Mouse (Mus musculus) intestine, embryonic 15.5 days (tissue): ENCODE measurements at regions not wholly inside any gene's neighbourhood (a gene's known extent, or its start where the extent isn't known, plus 50 kb on each side); places are given as distances from the start of the nearest gene placed in this dataset.

Experiments
- ATAC-seq: fragments of 200-750 bp; cut with Nextera tagmentation; 2 replicates; pipeline ENCODE4 v1.8.0; 2017; ENCODE audit warnings: moderate TSS enrichment, moderate library complexity
- H3K27ac ChIP-seq: fragments of 300-500 bp; sonication (generic); 2 replicates; pipeline ENCODE4 v1.5.1; 2015; ENCODE audit warnings: mild to moderate bottlenecking, inconsistent platforms
- H3K27me3 ChIP-seq: fragments of 300-500 bp; sonication (generic); replicated peaks from 2 replicates; pipeline ENCODE4 v1.6.1; 2015; ENCODE audit warnings: inconsistent platforms
- H3K36me3 ChIP-seq: fragments of 300-500 bp; sonication (generic); 2 replicates; pipeline ENCODE4 v1.6.1; 2015; ENCODE audit warnings: inconsistent platforms
- H3K4me1 ChIP-seq: fragments of 300-500 bp; sonication (generic); replicated peaks from 2 replicates; pipeline ENCODE4 v1.6.1; 2015; ENCODE audit warnings: inconsistent platforms
- H3K4me2 ChIP-seq: fragments of 300-500 bp; sonication (generic); replicated peaks from 2 replicates; pipeline ENCODE4 v1.6.1; 2015; ENCODE audit warnings: mild to moderate bottlenecking, inconsistent platforms
- H3K4me3 ChIP-seq: fragments of 300-500 bp; sonication (generic); replicated peaks from 2 replicates; pipeline ENCODE4 v1.5.1; 2015; ENCODE audit warnings: inconsistent platforms
- H3K9ac ChIP-seq: fragments of 300-500 bp; sonication (generic); 2 replicates; pipeline ENCODE4 v1.6.1; 2015; ENCODE audit warnings: inconsistent platforms
- H3K9me3 ChIP-seq: fragments of 300-500 bp; sonication (generic); 2 replicates; pipeline ENCODE4 v1.6.1; 2016; ENCODE audit warnings: inconsistent platforms
- WGBS: fragments of 180-500 bp; shearing (Covaris S2); methylation state at CpG from one replicate; pipeline ENCODE4 v1.1.7; 2015; 5-methylcytosine and 5-hydroxymethylcytosine counted together

DNA sequence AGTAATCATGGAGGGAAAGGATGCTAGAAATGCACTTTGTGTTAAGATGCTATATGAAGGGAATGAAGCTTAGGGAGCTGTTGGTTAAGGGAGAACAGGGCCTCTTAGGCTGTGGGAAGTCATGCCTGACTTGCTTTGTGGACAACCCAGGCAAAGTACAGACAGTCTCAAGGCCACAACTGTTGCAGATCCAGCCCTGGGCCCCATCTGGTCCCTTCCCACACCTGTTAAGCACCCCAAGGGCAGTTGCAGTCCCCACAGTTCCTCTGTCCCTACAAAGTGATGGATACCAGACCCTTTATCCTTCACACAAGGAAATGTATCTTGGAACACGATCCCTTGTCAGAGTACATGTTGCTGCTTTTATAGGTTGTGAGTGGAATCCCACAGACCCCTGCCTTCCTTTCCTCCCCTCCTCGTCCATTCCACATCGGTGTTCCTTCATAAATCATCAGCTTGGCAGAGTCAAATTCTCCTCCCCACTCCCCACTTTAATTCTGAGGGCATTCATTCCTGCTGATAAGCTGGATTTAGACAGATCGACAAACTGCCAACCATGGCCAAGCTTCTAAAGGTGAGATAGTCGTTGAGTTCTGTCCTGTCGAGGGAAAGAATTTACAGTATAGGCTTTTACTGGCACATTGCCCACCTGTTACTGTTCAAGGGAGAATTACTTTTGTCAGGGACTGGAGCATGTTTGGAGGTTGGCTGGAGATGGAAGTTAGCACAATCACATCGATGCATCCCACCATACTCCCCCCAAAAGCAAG is 153.4 kb downstream of the Adamts15 start:
- no peaks in the 10 kb centered on the region for H3K36me3 ChIP-seq
- H3K27ac ChIP-seq, result no peak overlapping the region
- no peak overlapping the region for H3K4me3 ChIP-seq
- H3K9me3 ChIP-seq, result no peaks in the 10 kb centered on the region
- H3K27me3 ChIP-seq, result no peaks in the 10 kb centered on the region
- peak; percentile 68 for ATAC-seq
- H3K4me1 ChIP-seq, result 0 out of 2 replicates have a peak, but pooled peaks cover 5% of the 10 kb centered on the region
- no peak overlapping the region for H3K9ac ChIP-seq
- WGBS, result 52% methylated on average over 7 of the region's 7 CpGs
- no peak overlapping the region for H3K4me2 ChIP-seq

DNA sequence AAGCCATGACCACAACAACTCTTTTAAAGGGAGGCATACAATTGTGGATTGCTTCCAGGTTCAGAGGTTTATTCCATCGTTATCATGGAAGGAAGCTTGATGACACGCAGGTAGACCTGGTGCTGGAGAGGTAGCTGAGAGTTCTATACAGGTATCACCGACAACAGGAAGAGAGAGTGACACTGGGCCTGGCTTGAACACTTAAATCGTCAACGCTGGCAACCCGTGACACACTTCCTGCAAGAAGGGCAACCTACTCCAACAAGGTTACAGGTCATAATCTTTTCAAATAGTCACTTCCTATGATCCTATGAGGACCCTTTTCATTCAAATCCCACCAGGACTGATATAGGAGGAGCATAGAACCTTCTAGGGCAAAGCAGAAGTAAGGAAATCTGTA is 155.6 kb downstream of the Adamts15 start:
- H3K4me1 ChIP-seq, result 0 out of 2 replicates have a peak, but pooled peaks cover 5% of the 10 kb centered on the region

GRCm38 (mm10) chr9:30766171-30766570 is 156.1 kb downstream of the Adamts15 start:
- Histone ChIP-seq H3K27ac (no peak overlapping the region), H3K9ac (no peak overlapping the region), H3K4me3 (no peak overlapping the region), H3K36me3 (no peaks in the 10 kb centered on the region), H3K27me3 (no peaks in the 10 kb centered on the region), H3K4me2 (no peak overlapping the region), H3K9me3 (no peaks in the 10 kb centered on the region), H3K4me1 (0 out of 2 replicates have a peak, but pooled peaks cover 5% of the 10 kb centered on the region)
- WGBS, result 78% methylated on average over 3 of the region's 3 CpGs
- ATAC-seq, result no peak

More for the DNA sequence above, 155.6 kb downstream of the Adamts15 start:
- no peak for ATAC-seq
- no peak overlapping the region for H3K9ac ChIP-seq
- H3K27me3 ChIP-seq, result no peaks in the 10 kb centered on the region
- H3K36me3 ChIP-seq, result no peaks in the 10 kb centered on the region
- no peaks in the 10 kb centered on the region for H3K9me3 ChIP-seq
- no peak overlapping the region for H3K4me3 ChIP-seq
- no peak overlapping the region for H3K4me2 ChIP-seq
- 93% methylated on average over 6 of the region's 6 CpGs for WGBS
- no peak overlapping the region for H3K27ac ChIP-seq

DNA sequence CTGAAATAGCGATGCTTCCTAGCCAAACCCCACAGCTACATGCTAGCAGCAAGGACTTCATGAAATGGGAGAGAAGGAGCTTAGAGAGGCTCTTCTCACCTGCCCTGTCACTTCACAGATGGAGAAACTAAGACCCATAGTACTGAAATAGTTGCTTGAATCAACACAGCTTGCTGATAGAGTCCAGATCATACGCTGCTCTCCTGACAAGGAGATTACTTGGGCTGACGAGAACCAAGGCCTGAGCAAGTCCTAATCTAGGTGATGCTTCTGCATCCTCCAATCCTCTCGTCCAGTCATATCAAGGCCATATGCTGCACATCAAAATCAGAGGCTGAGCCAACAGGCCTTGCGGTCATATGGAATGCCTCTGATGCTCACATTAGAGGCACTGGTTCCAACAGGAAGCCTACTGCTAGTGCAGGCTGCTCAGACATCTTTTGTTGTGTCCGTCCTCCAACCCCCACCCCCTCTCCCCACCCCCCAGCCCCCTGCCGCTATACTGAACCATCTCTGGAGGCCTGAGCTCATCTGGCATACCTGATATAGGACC is 157.2 kb downstream of the Adamts15 start:
- no peaks in the 10 kb centered on the region for H3K36me3 ChIP-seq
- 66% methylated on average over 7 of the region's 7 CpGs for WGBS
- 0 out of 2 replicates have a peak, but pooled peaks cover 3% of the 10 kb centered on the region for H3K4me1 ChIP-seq
- H3K27ac ChIP-seq, result no peak overlapping the region
- ATAC-seq, result peak; percentile 56
- H3K4me2 ChIP-seq, result no peak overlapping the region
- H3K27me3 ChIP-seq, result no peaks in the 10 kb centered on the region
- no peak overlapping the region for H3K9ac ChIP-seq
- H3K9me3 ChIP-seq, result no peaks in the 10 kb centered on the region
- no peak overlapping the region for H3K4me3 ChIP-seq

DNA sequence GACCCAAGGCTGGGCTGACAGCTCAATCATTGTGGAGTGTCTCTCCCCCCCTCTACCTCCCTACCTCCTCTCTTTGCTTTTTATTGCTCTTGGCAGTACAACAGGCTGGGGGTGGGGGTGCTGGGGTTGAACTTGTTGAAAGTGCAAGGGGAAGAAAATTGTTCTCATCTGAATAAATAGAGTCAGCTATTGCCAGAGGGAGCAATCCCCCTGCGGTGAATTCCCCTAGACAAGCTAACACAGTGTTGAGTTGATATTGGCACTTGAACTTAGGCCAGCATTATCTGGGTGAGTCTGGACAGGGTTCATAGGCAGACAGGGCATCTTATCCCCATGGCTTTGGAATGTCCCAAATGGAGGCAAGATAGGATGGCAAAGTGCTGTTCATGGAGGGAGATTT is 159.3 kb downstream of the Adamts15 start:
- Histone ChIP-seq H3K36me3 (no peaks in the 10 kb centered on the region), H3K9me3 (no peaks in the 10 kb centered on the region), H3K4me3 (no peak overlapping the region), H3K9ac (no peak overlapping the region), H3K4me2 (no peak overlapping the region), H3K4me1 (no peaks in the 10 kb centered on the region), H3K27ac (no peak overlapping the region), H3K27me3 (no peaks in the 10 kb centered on the region)
- no peak; the same call in 1 of the 2 replicates for ATAC-seq
- WGBS, result 81% methylated on average over 1 of the region's 1 CpGs

DNA sequence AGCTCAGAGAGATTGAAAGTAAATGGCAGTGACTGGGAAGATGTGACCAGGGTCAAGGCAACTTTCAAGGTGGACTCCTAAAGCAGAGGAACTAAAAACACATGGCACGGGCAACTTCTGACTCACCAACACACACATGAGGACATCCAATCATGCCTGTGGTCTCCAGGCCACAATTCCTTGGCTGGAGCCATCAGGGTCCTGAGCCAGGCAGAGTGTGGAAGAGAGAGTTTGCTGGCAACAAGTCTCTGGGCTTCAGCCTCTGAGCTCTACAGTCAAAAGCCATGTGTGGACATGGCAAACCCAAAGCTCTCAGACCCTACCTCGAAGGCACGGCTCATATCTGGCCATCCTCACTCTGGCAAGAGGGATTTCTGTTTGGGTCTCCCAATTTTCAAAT is 164.1 kb downstream of the Adamts15 start:
- no peaks in the 10 kb centered on the region for H3K36me3 ChIP-seq
- H3K27me3 ChIP-seq, result no peaks in the 10 kb centered on the region
- 88% methylated on average over 3 of the region's 3 CpGs for WGBS
- no peak for ATAC-seq
- H3K4me3 ChIP-seq, result no peak overlapping the region
- H3K27ac ChIP-seq, result no peak overlapping the region
- no peak overlapping the region for H3K4me2 ChIP-seq
- no peak overlapping the region for H3K9ac ChIP-seq
- H3K9me3 ChIP-seq, result no peaks in the 10 kb centered on the region
- no peaks in the 10 kb centered on the region for H3K4me1 ChIP-seq

DNA sequence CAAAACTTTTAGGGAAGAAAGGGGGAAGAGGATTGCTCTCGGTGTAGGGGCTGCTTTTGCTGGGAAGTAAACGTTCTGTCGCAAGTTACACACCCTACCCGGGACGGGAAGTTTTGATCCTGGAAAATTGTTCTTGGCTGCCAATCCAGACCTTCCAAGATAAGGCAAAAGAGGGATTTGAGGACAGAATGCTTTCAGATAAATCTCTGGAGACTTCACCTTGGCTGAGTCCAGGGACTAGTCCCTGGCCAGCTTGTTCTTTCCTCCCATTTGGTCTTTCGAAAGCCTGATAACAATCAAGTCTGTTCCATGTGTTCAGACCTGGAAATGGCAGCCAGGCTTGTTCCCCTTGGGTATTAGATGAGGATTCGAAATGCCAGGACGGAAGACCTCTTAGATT is 164.8 kb downstream of the Adamts15 start:
- Histone ChIP-seq H3K27me3 (no peaks in the 10 kb centered on the region), H3K9ac (no peak overlapping the region), H3K4me2 (no peak overlapping the region), H3K27ac (no peak overlapping the region), H3K9me3 (no peaks in the 10 kb centered on the region), H3K36me3 (no peaks in the 10 kb centered on the region), H3K4me3 (no peak overlapping the region), H3K4me1 (no peaks in the 10 kb centered on the region)
- 91% methylated on average over 8 of the region's 8 CpGs for WGBS
- ATAC-seq, result no peak

DNA sequence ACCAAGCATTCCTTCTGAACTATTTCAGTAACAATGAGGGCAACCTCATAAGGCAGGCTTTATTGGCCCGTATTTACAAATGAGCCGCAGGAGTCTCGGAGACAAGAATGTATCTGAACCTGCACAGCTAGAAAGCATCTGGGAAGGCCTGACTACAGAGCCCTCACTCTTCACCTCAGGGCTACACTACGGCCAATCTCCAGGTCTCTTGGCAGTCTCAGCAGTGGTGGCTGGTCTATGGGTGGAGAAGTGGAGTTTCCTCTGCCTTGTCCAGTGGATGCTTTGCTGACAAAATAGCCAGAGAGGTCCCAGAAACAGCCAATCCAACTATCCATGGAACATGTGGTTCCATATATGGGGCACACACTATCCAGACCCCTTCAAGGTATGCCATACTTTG is 165.5 kb downstream of the Adamts15 start:
- Histone ChIP-seq H3K9me3 (no peaks in the 10 kb centered on the region), H3K4me2 (no peak overlapping the region), H3K36me3 (no peaks in the 10 kb centered on the region), H3K27me3 (no peaks in the 10 kb centered on the region), H3K4me3 (no peak overlapping the region), H3K27ac (no peak overlapping the region), H3K9ac (no peak overlapping the region), H3K4me1 (no peaks in the 10 kb centered on the region)
- no peak for ATAC-seq
- WGBS, result 91% methylated on average over 4 of the region's 4 CpGs

GRCm38 (mm10) chr9:30755586-30755985 is 166.7 kb downstream of the Adamts15 start:
- H3K4me1 ChIP-seq, result no peaks in the 10 kb centered on the region
- WGBS, result 74% methylated on average over 1 of the region's 1 CpGs

DNA sequence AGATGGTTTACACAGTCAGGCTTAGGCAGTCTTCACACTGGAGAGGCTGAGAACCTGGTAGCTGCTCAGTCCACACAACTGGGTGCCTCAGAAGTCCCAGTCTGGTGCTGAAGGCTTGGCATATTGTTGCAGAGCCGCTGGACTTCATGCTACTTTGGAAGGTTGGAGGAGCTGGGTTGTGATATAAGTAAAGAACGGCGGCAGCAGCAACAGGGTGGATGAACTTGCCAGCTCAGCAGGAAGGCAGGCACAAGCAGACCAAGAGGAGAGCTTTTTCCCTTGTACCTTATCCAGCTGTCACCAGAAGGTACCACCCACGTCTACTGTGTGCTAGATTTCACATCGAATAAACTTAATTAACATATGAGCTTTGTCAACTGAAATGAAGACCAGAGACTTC is 167.4 kb downstream of the Adamts15 start:
- Histone ChIP-seq H3K4me2 (no peak overlapping the region), H3K4me3 (no peak overlapping the region), H3K9me3 (no peaks in the 10 kb centered on the region), H3K4me1 (no peaks in the 10 kb centered on the region), H3K27ac (no peak overlapping the region), H3K36me3 (no peaks in the 10 kb centered on the region), H3K27me3 (no peaks in the 10 kb centered on the region), H3K9ac (no peak overlapping the region)
- 92% methylated on average over 5 of the region's 5 CpGs for WGBS
- no peak for ATAC-seq

More at GRCm38 (mm10) chr9:30755586-30755985, 166.7 kb downstream of the Adamts15 start:
- no peaks in the 10 kb centered on the region for H3K36me3 ChIP-seq
- H3K9ac ChIP-seq, result no peak overlapping the region
- no peak for ATAC-seq
- no peak overlapping the region for H3K4me2 ChIP-seq
- H3K9me3 ChIP-seq, result no peaks in the 10 kb centered on the region
- no peaks in the 10 kb centered on the region for H3K27me3 ChIP-seq
- no peak overlapping the region for H3K27ac ChIP-seq
- H3K4me3 ChIP-seq, result no peak overlapping the region

- Histone ChIP-seq H3K9ac (no peak overlapping the region), H3K4me3 (no peak overlapping the region), H3K36me3 (no peaks in the 10 kb centered on the region), H3K27ac (no peak overlapping the region), H3K4me2 (no peak overlapping the region), H3K4me1 (0 out of 2 replicates have a peak, but pooled peaks cover 2% of the 10 kb centered on the region), H3K27me3 (no peaks in the 10 kb centered on the region), H3K9me3 (no peaks in the 10 kb centered on the region)
- no peak for ATAC-seq
- WGBS, result 76% methylated on average over 9 of the region's 9 CpGs
Observed at GRCm38 (mm10) chr9:30743471-30743870, 178.8 kb downstream of the Adamts15 start.

DNA sequence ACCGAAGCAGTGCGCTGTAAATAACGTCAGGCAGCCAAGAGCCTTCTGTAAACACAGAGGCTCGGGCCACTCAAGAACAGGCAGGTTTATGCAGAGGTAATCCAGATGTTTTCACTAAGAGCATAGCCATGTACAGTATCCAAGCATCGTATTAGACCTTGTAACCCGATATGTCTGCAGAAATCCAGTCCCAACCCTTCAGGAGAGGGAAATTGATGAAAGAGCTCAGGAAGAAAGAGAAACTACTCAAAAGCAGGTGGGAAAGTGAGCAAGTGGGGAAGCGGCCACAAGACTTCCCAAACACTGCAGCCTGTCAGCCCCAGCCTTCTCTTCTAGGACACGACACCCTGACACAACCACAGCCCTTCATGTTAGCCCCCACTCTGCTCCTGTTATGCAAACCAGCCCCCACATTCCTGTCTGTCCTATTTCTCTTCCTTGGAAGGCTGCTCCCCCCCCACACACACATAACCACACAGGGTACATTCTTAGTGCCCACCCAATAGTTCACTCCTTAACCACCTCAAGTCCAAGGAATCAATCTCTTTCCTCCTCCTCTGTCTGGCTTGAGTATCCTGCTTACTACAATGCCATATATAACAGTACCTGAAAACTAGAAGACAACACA is 179.7 kb downstream of the Adamts15 start:
- no peak overlapping the region; the same call in 1 of the 2 replicates for H3K4me2 ChIP-seq
- H3K9ac ChIP-seq, result no peak overlapping the region
- H3K27ac ChIP-seq, result no peak overlapping the region
- H3K36me3 ChIP-seq, result no peaks in the 10 kb centered on the region
- no peak overlapping the region for H3K4me3 ChIP-seq
- H3K9me3 ChIP-seq, result no peaks in the 10 kb centered on the region
- peak; percentile 88 for ATAC-seq
- 28% methylated on average over 8 of the region's 8 CpGs for WGBS
- 0 out of 2 replicates have a peak, but pooled peaks cover 2% of the 10 kb centered on the region for H3K4me1 ChIP-seq
- no peaks in the 10 kb centered on the region for H3K27me3 ChIP-seq
